10 mouse cellular contexts compared by ENCODE assay signal in the genomic region with DNA sequence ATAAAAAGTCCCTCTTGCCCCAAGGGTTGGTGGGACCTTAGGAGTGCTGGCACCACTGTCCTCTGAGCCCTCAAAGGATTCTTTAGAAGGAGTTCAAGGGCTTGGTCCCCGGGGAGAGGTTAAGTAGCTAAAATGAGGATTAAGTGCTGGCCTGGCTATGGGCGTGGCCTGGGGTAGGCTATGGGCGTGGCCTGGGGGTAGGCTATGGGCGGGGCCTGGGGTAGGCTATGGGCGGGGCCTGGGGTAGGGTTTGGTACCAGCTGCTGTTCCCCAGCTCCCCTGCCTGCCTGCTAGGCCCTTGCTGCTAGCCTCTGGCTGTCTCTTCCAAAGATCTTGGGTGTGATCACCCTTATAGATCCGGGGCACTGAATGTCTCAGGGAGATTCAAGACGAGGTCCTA. TPM values are rescaled to one million over a fixed set of nuclear protein-coding genes. Genes with fewer than 3 reads are reported as not detected.
DNase-seq lines count a peak whose midpoint lies in the region; ATAC-seq and TF ChIP-seq lines count a peak whose summit lies in the region.
"Had no signal": no experiment of that assay in that cellular context is flagged by ENCODE, and none has a peak within 500 bp of the region (broad histone marks: within the 10 kb centered on the region; RNA-seq: fewer than 3 reads in every experiment).

No protein-coding gene starts in this region.

- H3K9me3 ChIP-seq in lung, embryonic 16.5 days (ENCODE audit: control insufficient read depth, low read length) = no peaks in the 10 kb centered on the region
- no peaks in the 10 kb centered on the region for H3K9me3 ChIP-seq in forebrain, embryonic 16.5 days (ENCODE audit: control insufficient read depth, low read length)

- H3K4me2 ChIP-seq in lung, embryonic 16.5 days (ENCODE audit: low read depth, low read length) = no peak overlapping the region
- no peak overlapping the region for H3K4me2 ChIP-seq in forebrain, embryonic 16.5 days (ENCODE audit: low read length)

- H3K9ac ChIP-seq in lung, embryonic 16.5 days (ENCODE audit: low read length) = no peak overlapping the region
- no peak overlapping the region for H3K9ac ChIP-seq in forebrain, embryonic 16.5 days (replicated peaks; ENCODE audit: low read depth, low read length)

- peaks cover 4% of the 10 kb centered on the region for H3K4me1 ChIP-seq in lung, embryonic 16.5 days (replicated peaks; ENCODE audit: control insufficient read depth, insufficient read depth, low read length)
- H3K4me1 ChIP-seq in forebrain, embryonic 16.5 days (replicated peaks; ENCODE audit: control insufficient read depth, insufficient read depth, low read length) = no peaks in the 10 kb centered on the region

- no peaks in the 10 kb centered on the region for H3K27me3 ChIP-seq in lung, embryonic 16.5 days (ENCODE audit: control insufficient read depth, insufficient read depth, low read depth, low read length)
- no peaks in the 10 kb centered on the region for H3K27me3 ChIP-seq in forebrain, embryonic 16.5 days (replicated peaks; ENCODE audit: control insufficient read depth, insufficient read depth, low read length)

- no peak for DNase-seq in lung, postnatal 25 days (ENCODE audit: low spot score)
- peak; percentile 30 for DNase-seq in MN1 (ENCODE audit: low spot score)
- DNase-seq in gastrocnemius, adult 2 months = no peak
- no peak for DNase-seq in left cerebral cortex, adult 9 months (ENCODE audit: low spot score in 2 of 2)
- DNase-seq: cerebellum, adult 8-10 months; gastrocnemius, postnatal 14 days had no signal

- TF ChIP-seq CTCF in gastrocnemius, adult 2 months (IDR thresholded peaks at IDR 0.05) = no peak

- intact Hi-C loops in gastrocnemius, adult 2 months (cut with DNase I) = no loop called here

- no peak overlapping the region for H3K27ac ChIP-seq in lung, embryonic 16.5 days (ENCODE audit: low read length)
- H3K27ac ChIP-seq in gastrocnemius, adult 2 months = no peak overlapping the region
- no peak overlapping the region for H3K27ac ChIP-seq in forebrain, embryonic 16.5 days (ENCODE audit: low read length)

- H3K36me3 ChIP-seq in lung, embryonic 16.5 days (ENCODE audit: control insufficient read depth, insufficient read depth, low read length) = no peaks in the 10 kb centered on the region
- no peaks in the 10 kb centered on the region for H3K36me3 ChIP-seq in forebrain, embryonic 16.5 days (ENCODE audit: control insufficient read depth, insufficient read depth)

- ATAC-seq in lung, embryonic 16.5 days (ENCODE audit: low read depth) = peak; percentile 40; the same call in 1 of the 2 replicates
- ATAC-seq in erythroblast, adult 5-6 weeks (replicated peaks; ENCODE audit: low FRiP score, poor library complexity, severe bottlenecking) = 0 out of 2 replicates have a peak, but pooled peaks have one; percentile 57
- ATAC-seq in monocyte, adult 5-6 weeks (replicated peaks; ENCODE audit: insufficient number of reproducible peaks, low FRiP score, low TSS enrichment, poor library complexity, severe bottlenecking) = peak; percentile 48; the same call in 1 of the 2 replicates
- no peak for ATAC-seq in forebrain, embryonic 16.5 days

- whole genome bisulfite sequencing in lung, embryonic 16.5 days = 14% methylated on average over 7 of the region's 7 CpGs
- 14% methylated on average over 7 of the region's 7 CpGs for WGBS in forebrain, embryonic 16.5 days

- no peak overlapping the region for H3K4me3 ChIP-seq in lung, embryonic 16.5 days (ENCODE audit: low read length)
- no peak overlapping the region for H3K4me3 ChIP-seq in gastrocnemius, adult 2 months
- no peak overlapping the region for H3K4me3 ChIP-seq in forebrain, embryonic 16.5 days (replicated peaks; ENCODE audit: low read length)

RNA-seq across cellular contexts. Expression of a gene that starts 25.3 kb away (rescaled TPM):
- 13.3 and 14.0 TPM in 2 replicates for polyA plus RNA-seq in lung, embryonic 16.5 days (2015; fragmentation: Nextera tagmentation; extraction: Ambion mirVana)
- 4.8 and 7.7 TPM in 2 replicates for total RNA-seq in erythroblast, adult 5-6 weeks (2015; ENCODE audit: low replicate concordance)
- total RNA-seq in erythroblast, adult 5-6 weeks (2017; ENCODE audit: low replicate concordance) = 4.3 and 9.4 TPM in 2 replicates
- 35.2 to 45.8 TPM (median 42.2 TPM) in 3 replicates for total RNA-seq in monocyte, adult 5-6 weeks (2017)
- total RNA-seq in gastrocnemius, adult 2 months (2021) = 1 to 10 TPM; 2.1 to 2.2 TPM
- 18.1 and 18.5 TPM in 2 replicates for polyA plus RNA-seq in forebrain, embryonic 16.5 days (2015; fragmentation: Nextera tagmentation; extraction: Ambion mirVana)
